Mouse (Mus musculus) MEL (cell line): Measurements from ENCODE around the gene Gm2115.

Experiments
- CTCF ChIP-seq, 3 experiments: IDR thresholded peaks in 2 of 3; conservative IDR thresholded peaks in 1 of 3; 2 replicates each; pipeline ENCODE4 v1.5.1; 2011 to 2012; ENCODE audit warnings: low read length in 3 of 3, low read depth in 2 of 3, mild to moderate bottlenecking in 2 of 3, improper control_type of control experiment in 1 of 3, inconsistent platforms in 1 of 3, mixed read lengths in 1 of 3, moderate library complexity in 1 of 3; ENCODE audit not compliant: control insufficient read depth in 1 of 3, insufficient read depth in 1 of 3, poor library complexity in 1 of 3, severe bottlenecking in 1 of 3
- EP300 ChIP-seq, 2 experiments: IDR thresholded peaks; 2 replicates each; pipeline ENCODE4 v1.6.1; 2011; ENCODE audit warnings: improper control_type of control experiment in 2 of 2, low read length in 2 of 2, low read depth in 1 of 2, mild to moderate bottlenecking in 1 of 2
- GABPA ChIP-seq: IDR thresholded peaks from 2 replicates; pipeline ENCODE4 v1.6.1; 2012; ENCODE audit warnings: low read depth, mild to moderate bottlenecking, inconsistent platforms, low read length, improper control_type of control experiment, moderate library complexity
- HCFC1 ChIP-seq: IDR thresholded peaks from 2 replicates; pipeline ENCODE4 v1.6.1; 2012; ENCODE audit warnings: low read depth, mild to moderate bottlenecking, inconsistent platforms, low read length, improper control_type of control experiment, moderate library complexity
- MXI1 ChIP-seq: IDR thresholded peaks from 2 replicates; pipeline ENCODE4 v1.6.1; 2011; ENCODE audit warnings: mild to moderate bottlenecking, low read depth, low read length, improper control_type of control experiment
- NELFE ChIP-seq: IDR thresholded peaks from 2 replicates; pipeline ENCODE4 v1.6.1; 2011; ENCODE audit warnings: low read depth, low read length, improper control_type of control experiment
- POLR2A ChIP-seq, 2 experiments: IDR thresholded peaks; 2 replicates each; pipeline ENCODE4 v1.6.1; 2011 to 2012; ENCODE audit warnings: low read length in 2 of 2, mild to moderate bottlenecking in 2 of 2, control low read depth in 1 of 2, improper control_type of control experiment in 1 of 2, low read depth in 1 of 2, moderate library complexity in 1 of 2; ENCODE audit not compliant: control insufficient read depth in 1 of 2, insufficient read depth in 1 of 2, poor library complexity in 1 of 2
- POLR2AphosphoS2 ChIP-seq: IDR thresholded peaks from 2 replicates; pipeline ENCODE4 v1.6.1; 2011; ENCODE audit warnings: low read length, improper control_type of control experiment
- POLR2AphosphoS5 ChIP-seq: IDR thresholded peaks from 2 replicates; pipeline ENCODE4 v1.6.1; 2012; ENCODE audit warnings: low read depth, borderline replicate concordance, mild to moderate bottlenecking, inconsistent platforms, low read length, moderate library complexity, mixed read lengths
- UBTF ChIP-seq: IDR thresholded peaks from 2 replicates; pipeline ENCODE4 v1.6.1; 2012; ENCODE audit warnings: low read depth, mild to moderate bottlenecking, inconsistent platforms, low read length, improper control_type of control experiment, moderate library complexity, borderline replicate concordance; ENCODE audit not compliant: insufficient read depth
- USF2 ChIP-seq, 2 experiments: IDR thresholded peaks; 2 replicates each; pipeline ENCODE4 v1.6.1; 2011 to 2012; ENCODE audit warnings: improper control_type of control experiment in 2 of 2, low read length in 2 of 2, borderline replicate concordance in 1 of 2, inconsistent platforms in 1 of 2, low read depth in 1 of 2, mild to moderate bottlenecking in 1 of 2; ENCODE audit not compliant: insufficient read depth in 1 of 2
- ZNF384 ChIP-seq: IDR thresholded peaks from 2 replicates; pipeline ENCODE4 v1.6.1; 2012; ENCODE audit warnings: low read depth, mild to moderate bottlenecking, inconsistent platforms, low read length, improper control_type of control experiment

- TF ChIP-seq CTCF (IDR thresholded peaks at IDR 0.05 in 2 of 3, conservative IDR thresholded peaks at IDR 0.05 in 1 of 3; ENCODE audit: control insufficient read depth in 1 of 3, insufficient read depth in 1 of 3, low read depth in 2 of 3, low read length in 3 of 3, poor library complexity in 1 of 3, severe bottlenecking in 1 of 3), result no peak
- TF ChIP-seq HCFC1, result no peak
- no peak for TF ChIP-seq POLR2AphosphoS5
- no peak for TF ChIP-seq EP300 (IDR thresholded peaks at IDR 0.05; ENCODE audit: low read depth in 1 of 2, low read length in 2 of 2)
- TF ChIP-seq POLR2A (IDR thresholded peaks at IDR 0.05; ENCODE audit: control insufficient read depth in 1 of 2, insufficient read depth in 1 of 2, low read depth in 1 of 2, low read length in 2 of 2, poor library complexity in 1 of 2), result no peak
- no peak for TF ChIP-seq ZNF384
- TF ChIP-seq NELFE, result no peak
- TF ChIP-seq POLR2AphosphoS2, result no peak
- TF ChIP-seq MXI1, result no peak
- TF ChIP-seq UBTF, result no peak
- TF ChIP-seq USF2 (IDR thresholded peaks at IDR 0.05; ENCODE audit: borderline replicate concordance in 1 of 2, insufficient read depth in 1 of 2, low read depth in 1 of 2, low read length in 2 of 2), result no peak
- no peak for TF ChIP-seq GABPA
Observed at GRCm38 (mm10) chr7:84551472-84551871, 22.7 kb downstream of the Gm2115 start.
